Mouse (Mus musculus) NIH3T3 (cell line): ENCODE data around the gene Ucma.
A peak's percentile ranks its signal among the peaks of the same experiment; 100 is the strongest.

Experiments
- DNase-seq: peaks from one replicate; pipeline ENCODE4 v3.0.0-alpha.2; 2012; ENCODE audit warnings: low read depth

Gene Ucma

GRCm38 (mm10) chr2:5007107-5007506 lies 31.2 kb downstream of the Ucma start:
- no peak for DNase-seq

GRCm38 (mm10) chr2:5011898-5012490 lies 36.1 kb downstream of the Ucma start:
- no peak for DNase-seq

- peak; percentile 97 for DNase-seq
These were observed 36.8 kb downstream of the Ucma start, which contains the start of gene Mcm10 for GRCm38 (mm10) chr2:5012491-5013324. Gene Mcm10 (minus strand): TSS chr2:5012791.

DNA sequence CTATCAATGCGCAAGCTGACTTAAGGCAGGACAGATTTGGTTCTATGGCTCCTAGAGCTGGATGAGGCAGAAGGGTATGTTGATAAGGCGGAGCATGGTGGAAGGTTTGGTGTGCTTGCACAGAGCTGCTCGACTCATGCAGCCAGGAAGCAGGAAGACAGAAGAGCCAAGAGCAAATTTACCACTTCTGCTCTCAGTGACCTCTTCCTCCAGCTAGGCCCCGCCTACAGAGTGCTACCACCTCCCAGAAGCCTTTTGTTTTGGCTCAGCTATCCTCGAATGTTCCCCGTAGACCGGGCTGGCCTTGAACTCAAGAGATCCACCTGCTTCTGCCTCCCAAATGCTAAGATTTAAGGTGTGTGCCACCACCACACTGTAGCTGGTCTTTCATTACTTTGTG lies 38.7 kb downstream of the Ucma start:
- no peak for DNase-seq

DNA sequence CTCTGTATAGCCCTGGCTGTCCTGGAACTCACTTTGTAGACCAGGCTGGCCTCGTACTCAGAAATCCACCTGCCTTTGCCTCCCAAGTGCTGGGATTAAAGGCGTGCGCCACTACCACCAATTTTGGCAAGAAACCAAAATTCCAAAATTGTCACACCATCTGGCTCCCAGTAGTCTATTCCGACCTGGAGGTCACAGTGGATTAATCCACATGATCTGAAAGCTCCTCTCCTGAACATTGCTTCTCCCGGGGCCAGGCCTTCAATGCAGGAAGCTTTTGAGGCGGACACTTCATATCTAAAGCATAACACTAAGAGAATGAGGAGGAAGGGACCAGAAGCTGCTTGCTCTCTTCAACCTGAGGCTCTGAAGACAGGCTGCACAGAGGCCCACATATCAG lies 39.6 kb downstream of the Ucma start:
- DNase-seq: no peak

GRCm38 (mm10) chr2:5016922-5017321 lies 41.0 kb downstream of the Ucma start:
- DNase-seq: no peak

- no peak for DNase-seq
These were observed 43.8 kb downstream of the Ucma start for GRCm38 (mm10) chr2:5019708-5020107.

DNA sequence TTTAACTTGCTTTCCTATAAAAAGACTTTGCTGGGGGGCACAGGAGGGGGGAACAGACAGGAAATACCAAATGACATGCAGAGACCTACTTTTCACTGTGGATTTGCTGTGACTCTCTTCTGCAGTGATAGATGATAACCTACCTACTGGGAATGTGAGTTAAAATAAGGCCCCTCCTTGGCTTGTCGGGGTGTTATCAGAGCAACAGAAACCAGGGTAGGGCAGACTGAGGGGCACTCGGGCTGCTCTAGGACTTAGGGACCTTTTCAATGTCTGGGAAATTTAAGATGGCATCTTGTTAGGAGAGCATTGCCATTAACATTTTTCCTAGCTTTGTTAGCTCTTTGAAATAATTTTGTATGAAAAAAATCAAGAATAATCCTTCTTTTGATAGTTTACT lies 47.4 kb downstream of the Ucma start:
- DNase-seq: no peak

DNA sequence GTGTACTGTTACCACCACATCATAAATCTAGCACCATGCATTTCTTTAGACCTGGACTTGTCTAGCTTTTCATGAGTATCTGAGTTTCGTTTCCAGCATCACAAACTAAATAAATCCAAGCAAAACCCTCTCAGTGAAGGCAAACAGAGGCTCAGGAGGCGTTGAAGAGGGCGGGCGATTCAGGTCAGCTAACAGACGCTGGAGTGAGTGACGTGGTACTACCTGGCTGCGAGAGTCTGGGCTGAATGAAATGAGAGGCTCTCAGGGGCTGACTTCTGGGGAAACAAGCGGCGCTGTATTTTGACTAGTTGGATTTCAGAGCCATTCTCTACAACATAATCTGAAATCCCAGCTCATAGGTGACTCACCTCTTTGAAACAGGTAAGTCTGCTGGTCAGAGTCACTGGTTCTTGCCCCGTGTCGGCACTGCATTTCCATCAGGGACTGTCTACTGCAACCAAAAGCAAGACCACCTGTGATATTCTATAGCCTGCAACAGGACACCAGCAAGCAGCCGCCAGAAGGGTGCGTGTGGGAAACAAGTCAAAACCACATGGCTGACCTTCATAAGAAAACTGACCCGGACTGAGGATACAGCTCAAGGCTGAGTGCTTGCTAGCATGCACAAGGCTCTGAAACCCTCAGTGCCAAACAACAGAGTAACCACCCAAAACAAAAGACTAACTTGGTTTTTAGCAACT lies 47.9 kb downstream of the Ucma start:
- DNase-seq: peak; percentile 21

DNA sequence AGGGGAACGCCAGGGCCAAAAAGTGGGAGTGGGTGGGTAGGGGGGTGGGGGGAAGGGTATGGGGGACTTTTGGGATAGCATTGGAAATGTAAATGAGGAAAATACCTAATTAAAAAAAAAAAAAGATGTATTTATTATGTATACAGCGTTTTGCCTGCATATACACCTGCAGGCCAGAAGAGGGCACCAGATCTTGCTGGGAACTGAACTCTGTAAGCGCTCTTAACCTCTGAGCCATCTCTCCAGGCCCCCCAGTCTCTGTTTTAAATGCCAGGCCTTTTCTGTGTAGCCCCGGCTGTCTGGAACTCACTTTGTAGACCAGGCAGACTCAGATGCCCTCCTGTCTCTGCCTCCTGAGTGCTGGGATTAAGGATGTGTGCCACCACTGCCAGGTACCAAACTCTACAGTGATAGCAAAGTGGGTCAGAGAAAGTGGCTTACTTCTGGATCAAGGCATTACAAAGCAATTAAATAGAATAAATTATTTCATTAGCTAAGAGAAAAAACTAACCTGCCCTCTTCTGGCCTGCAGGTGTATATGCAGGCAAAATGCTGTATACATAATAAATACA lies 49.3 kb downstream of the Ucma start:
- no peak for DNase-seq

DNA sequence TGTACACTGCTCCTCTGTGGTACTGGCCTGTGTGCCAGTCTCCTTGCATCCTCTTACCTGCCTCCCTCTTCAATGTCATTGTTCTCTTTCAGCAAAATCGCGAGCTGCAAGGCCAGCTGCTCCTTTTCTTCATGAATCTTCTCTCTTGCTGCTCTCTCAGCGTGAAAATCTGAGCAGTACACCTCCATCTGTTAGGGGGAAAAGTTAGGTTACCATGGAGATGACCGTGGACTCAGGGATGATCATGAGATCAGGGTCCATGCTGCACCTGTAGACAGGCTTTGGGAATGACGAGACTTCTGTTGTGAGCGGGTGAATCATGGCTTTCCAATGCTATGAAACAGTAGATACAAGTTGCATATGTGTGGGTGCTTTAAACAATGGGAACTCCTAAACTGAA lies 51.1 kb downstream of the Ucma start:
- DNase-seq: no peak

GRCm38 (mm10) chr2:5028047-5028446 lies 52.1 kb downstream of the Ucma start:
- no peak for DNase-seq

GRCm38 (mm10) chr2:5029808-5030207 lies 53.9 kb downstream of the Ucma start:
- no peak for DNase-seq

DNA sequence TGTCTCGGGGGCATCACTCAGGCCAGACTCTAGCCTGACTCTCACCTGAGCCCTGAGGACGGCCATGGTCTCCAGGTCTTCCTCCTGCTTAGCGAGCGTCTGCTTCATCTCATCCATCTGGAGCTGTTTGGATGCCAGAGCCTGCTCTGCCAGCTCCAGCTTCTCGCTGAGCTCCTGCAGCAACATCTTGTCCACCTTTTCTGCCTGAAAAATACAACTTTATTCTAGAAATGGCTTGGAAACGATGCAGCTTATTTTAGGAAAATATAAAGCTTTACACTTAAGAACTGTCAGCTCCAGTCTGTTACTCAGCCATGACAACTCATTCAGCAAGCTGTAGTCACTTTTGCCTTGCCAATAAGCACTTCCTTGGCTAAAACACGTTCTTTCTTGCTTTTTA lies 55.3 kb downstream of the Ucma start:
- DNase-seq: no peak

- no peak for DNase-seq
These were observed 56.7 kb downstream of the Ucma start for GRCm38 (mm10) chr2:5032665-5033064.

DNA sequence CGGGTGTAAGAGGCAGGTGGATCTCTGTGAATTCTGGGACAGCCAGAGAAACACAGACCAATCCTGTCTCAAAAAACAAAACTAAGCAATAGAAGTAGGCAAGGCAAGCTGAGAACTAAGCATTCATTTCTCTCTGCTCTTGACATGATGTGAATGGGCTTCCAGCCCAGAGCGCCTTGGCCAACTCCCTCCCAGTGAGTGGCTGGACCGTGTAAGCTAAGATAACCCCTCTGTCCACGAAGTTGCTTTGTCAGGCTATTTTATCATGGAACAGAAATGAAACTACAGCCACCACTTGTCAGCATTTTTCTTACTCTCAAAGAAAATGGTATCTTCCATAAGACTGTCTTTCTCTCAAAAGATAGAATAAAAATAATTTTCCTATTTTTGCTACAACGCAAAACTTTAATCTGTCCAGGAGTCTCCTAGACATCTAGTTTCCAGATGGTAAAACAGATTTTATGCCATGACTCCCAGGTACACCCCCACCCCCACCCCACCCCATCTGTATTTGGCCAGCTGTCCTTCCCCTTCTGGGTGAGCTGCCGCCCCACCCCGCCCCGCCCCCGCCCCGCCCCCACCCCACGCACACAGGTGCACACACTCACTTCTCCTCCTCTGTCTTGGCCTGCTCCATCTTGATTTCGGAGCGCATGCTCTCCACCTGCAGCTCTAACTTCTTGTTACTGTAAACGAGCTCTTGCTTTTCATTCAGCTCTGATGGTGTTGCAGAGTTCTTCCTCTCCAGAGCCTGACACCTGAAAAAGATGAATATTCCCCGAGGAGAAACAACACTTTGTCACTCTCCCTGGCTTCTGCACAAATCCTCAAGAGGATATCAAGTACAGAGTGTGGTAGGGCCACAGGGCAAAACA lies 57.9 kb downstream of the Ucma start:
- DNase-seq: no peak

- no peak for DNase-seq
These were observed 58.9 kb downstream of the Ucma start for GRCm38 (mm10) chr2:5034801-5035200.

- no peak for DNase-seq
These were observed 59.3 kb downstream of the Ucma start for GRCm38 (mm10) chr2:5035241-5035640.
